Mouse (Mus musculus) thymus, postnatal 4 days (tissue): Measurements from ENCODE around the gene Pik3cb.
A peak's percentile ranks its signal among the peaks of the same experiment; 100 is the strongest.

ENCODE experiments used
- DNase-seq: peaks from one replicate; pipeline ENCODE4 v3.0.0; 2021

Gene Pik3cb

GRCm38 (mm10) chr9:99081308-99081707 lies 59.1 kb downstream of the Pik3cb start:
- DNase-seq = no peak

GRCm38 (mm10) chr9:99080657-99081056 lies 59.8 kb downstream of the Pik3cb start:
- no peak for DNase-seq

DNA sequence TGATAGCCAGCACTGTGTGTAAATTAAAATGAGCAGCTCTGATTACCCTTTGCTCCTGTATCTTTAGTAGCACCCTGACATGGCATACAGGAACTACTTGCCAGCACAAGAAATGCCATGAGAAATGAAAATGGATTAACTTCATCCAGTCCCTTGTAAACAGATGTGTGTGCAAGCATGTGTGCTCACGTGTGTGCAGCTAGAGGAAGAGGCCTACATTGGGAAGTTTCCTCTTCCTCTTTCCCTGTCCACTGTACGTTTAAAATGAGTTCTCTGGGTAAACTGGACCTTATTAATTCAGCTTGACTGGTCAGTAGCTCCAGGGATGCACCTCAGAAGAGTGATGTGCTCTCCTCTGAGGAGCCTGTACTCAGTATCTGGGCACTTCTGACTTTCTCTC lies 66.0 kb downstream of the Pik3cb start:
- no peak for DNase-seq

DNA sequence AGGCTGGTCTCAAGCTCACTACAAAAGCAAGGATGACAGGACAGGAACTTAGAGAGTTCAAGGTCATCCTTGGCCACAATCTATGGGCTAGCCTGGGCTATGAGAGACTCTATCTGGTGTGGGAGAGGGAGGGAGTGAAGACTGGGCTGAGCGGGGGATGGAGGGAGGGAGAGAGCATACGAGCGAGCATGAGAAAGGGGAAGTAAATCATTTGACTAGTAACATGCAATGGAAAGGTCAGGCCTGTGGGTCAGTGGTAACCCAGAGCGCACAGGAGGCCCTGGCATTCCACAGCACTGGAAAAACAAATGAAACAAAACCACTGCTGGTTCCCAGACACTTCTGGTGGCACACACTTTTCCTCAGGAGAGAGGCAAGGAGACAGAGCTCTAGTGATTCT lies 67.9 kb downstream of the Pik3cb start:
- DNase-seq = no peak

- no peak for DNase-seq
Measured at GRCm38 (mm10) chr9:99065311-99065710, 75.1 kb downstream of the Pik3cb start.

DNA sequence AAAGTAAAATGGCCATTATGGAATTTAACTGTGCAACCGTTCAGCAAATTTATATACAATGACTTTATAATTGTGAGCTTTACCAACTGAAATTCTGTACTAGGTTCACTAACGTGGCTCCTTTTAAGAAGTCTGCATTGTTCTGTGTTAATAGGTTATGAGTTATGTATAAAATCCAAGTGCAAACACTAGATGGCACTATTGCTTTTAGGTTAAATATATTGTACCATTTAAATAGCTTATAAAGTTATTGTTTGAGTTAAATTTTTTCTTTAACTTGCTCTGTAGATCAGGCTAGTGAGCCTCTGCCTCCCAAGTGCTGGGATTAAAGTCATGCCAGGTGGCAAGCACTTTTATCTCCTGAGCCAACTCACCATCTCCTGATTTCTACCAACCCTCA lies 76.2 kb downstream of the Pik3cb start:
- no peak for DNase-seq

DNA sequence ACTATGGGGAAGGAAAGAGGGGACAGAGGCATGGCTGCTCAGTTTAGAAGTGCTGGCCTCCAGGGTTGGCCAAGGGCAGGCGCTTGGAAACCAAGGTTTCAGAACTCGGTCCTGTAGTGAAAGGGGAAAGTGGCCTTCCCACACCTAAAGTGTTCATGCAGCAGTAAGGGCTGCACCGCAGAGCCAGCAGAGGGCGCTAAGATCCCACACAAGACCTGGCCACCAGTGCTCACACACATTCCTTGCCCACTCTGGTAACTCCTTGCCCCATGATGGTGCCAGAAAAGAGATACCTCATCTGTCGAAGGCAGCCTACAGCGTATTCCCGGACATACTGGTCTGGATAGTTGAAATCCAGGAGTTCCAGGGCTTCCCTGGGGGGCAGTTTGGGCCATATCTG lies 77.9 kb downstream of the Pik3cb start:
- DNase-seq = peak; percentile 88

GRCm38 (mm10) chr9:99057751-99058150 lies 82.7 kb downstream of the Pik3cb start:
- no peak for DNase-seq

- DNase-seq = no peak
Measured at GRCm38 (mm10) chr9:99049760-99050159, 90.7 kb downstream of the Pik3cb start.

- no peak for DNase-seq
Measured at GRCm38 (mm10) chr9:99048724-99049250, 91.6 kb downstream of the Pik3cb start.

DNA sequence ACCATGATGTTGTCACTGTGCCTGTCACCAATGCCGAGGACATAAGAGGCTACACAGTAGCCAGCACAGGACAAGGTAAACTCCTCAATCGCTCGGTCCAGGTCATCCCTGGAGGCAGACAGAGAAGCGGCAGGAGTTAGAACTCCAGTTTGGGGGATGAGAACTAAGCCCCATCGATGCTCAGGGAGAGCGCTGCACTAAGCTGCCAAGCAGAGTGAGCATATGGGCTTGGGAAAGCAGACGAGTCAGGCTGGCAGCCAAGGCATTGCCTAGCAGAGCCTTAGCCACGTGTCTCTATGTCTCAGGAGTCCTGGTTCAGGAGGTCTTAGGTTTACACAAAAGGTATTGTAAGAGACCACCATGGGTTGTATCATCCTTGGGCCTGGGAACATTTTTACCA lies 95.7 kb downstream of the Pik3cb start:
- DNase-seq = no peak

GRCm38 (mm10) chr9:99042641-99043040 lies 97.8 kb downstream of the Pik3cb start:
- DNase-seq = no peak

- no peak for DNase-seq
Measured at GRCm38 (mm10) chr9:99041994-99042393, 98.4 kb downstream of the Pik3cb start.

DNA sequence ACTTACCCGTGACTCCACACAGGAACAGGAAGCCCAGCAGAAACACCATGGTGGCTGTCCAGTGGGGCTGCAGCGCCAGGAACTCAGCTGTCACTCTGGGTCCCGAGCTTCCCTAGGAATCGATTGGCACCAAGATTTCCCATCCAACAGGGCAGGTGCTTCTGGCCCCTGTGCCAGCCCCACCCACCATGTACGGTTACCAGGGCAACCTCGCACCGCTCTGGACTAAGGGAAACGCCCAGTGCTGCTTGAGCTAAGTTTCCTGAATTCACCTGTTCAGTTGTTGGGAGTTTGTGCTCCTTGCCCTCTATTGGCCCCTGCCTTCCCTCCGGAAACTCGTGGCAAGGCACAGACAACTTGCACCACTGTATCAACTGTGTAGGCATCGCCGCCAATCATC lies 104.8 kb downstream of the Pik3cb start, which contains the start of gene Gm1123:
Gm1123 (minus strand) TSS at position 141 of the 400 bp plus-strand sequence.
- DNase-seq = no peak

DNA sequence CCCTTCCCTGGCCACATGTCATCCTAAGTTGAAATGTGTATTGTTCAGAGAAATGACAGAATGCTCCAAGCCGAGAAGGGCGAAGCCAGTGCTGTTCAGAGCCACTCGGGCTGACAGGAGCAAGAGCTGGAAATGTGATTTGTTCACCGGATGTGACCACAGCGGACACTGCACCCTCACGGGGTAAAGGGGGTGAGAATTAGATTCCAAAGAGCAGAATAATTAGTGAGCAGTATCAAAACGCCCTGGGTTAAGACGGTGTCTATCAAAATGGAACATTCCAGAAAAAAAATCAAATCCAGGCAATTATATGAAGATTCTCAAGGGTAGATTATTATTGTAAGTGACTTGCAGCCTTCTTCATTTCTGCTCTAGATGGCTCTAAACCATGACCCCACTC lies 106.3 kb downstream of the Pik3cb start:
- DNase-seq = no peak

GRCm38 (mm10) chr9:99032031-99032430 lies 108.4 kb downstream of the Pik3cb start:
- DNase-seq = no peak

DNA sequence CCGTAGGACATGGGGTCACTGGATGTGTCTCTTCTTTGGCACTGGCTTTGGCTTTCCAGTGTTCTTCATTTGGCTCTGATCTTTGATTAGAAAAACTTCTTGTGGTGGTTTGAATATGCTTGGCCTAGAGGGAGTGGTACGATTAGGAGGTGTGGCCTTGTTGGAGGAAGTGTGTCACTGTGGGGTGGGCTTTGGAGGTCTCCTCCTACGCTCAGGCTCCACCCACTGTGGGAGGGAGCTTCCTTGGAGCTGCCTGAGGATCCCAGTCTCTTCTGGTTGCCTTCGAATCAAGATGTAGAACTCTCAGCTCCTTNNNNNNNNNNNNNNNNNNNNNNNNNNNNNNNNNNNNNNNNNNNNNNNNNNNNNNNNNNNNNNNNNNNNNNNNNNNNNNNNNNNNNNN lies 118.7 kb downstream of the Pik3cb start:
- no peak for DNase-seq

GRCm38 (mm10) chr9:99021166-99021565 lies 119.3 kb downstream of the Pik3cb start:
- no peak for DNase-seq

DNA sequence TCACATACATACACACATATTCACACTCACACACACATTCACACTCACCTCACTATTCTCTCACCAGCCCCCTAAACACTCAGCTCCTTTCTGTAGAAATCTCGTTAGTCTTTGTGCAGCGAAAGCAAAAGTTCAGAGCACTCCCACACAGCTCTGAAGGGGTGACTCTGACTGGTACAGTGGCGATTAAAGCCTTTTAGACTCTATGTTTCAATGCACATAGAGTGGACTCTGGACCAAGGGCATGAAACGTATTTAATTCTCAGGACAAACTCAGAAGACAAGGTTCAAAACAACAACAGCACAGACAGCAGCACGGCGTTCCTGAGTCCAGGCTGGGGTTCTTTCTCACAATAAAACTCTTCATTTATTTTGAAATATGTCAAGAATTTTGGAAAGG lies 122.7 kb downstream of the Pik3cb start:
- no peak for DNase-seq

DNA sequence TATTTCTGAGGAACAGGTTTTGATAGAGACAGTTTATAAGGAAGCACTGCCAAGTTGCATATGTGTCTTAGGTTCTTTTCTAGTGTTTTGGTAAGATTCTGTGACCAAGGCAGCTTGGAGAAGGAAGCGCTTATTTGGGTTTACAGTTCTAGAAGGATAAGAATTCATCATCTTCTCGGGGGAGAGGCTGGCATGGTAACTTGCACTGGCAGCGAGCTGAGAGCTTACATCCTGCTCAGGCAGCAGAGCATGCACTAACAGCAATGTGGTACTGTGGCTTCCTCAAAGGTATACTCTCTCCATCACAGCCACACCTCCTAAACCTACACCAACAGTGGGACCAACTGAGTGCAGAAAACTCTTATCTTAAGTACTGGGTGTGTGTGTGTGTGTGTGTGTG lies 123.7 kb downstream of the Pik3cb start:
- no peak for DNase-seq

GRCm38 (mm10) chr9:99016301-99016700 lies 124.1 kb downstream of the Pik3cb start:
- DNase-seq = no peak

DNA sequence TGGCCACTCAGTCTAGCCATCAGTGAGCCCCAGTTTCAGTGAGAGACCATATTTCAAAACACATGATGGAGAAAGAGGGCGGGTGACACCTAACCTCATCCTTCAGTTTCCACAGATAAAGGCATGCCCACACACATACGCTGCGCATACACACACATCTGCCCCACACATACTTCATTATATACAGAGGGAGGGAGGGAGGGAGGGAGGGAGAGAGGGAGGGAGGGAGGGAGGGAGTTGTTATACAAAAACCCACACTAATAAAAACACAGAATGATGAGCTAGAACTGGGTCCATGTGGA lies 130.6 kb downstream of the Pik3cb start:
- DNase-seq = no peak

- DNase-seq = no peak
Measured at GRCm38 (mm10) chr9:99009069-99009897, 131.1 kb downstream of the Pik3cb start.

- no peak for DNase-seq
Measured at GRCm38 (mm10) chr9:99001326-99001725, 139.1 kb downstream of the Pik3cb start.

GRCm38 (mm10) chr9:98999881-99000339 lies 140.5 kb downstream of the Pik3cb start:
- DNase-seq = no peak
